Mouse (Mus musculus): ENCODE data around the gene Foxr1.

GRCm38 (mm10) chr9:44420280-44420898, 20.5 kb downstream of the Foxr1 start:
- TF ChIP-seq GATA1 (IDR thresholded peaks at IDR 0.05; ENCODE audit: low read length) (no peak), TAL1 (IDR thresholded peaks at IDR 0.05; ENCODE audit: low read length) (no peak)

All from erythroblast, embryonic 14.5 days (primary cell).